Mouse (Mus musculus): ENCODE results near the gene Serpinb11.

The Serpinb11 gene

DNA sequence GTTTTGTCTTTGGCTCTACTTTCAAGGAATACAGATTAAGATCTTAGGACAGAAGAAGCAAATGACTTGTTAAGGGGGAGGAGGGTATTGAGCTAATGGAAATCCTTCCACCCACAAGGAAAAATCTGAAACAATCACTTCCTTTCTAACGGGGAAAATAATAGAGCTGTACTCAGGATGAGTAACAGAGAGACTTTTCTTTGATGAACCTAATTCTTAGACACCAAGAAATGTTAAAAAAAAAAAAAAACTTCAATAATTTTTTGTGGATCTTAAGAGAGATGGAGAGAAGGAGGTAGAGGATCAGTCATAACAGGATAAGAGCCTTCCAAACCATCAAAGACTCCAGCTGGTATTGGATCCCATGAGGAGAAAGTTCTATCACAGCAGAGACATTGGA is at the start of gene Serpinb11:
Gene Serpinb11 (plus strand): TSS at position 301 of the 400 bp plus-strand sequence.
- POLR2A ChIA-PET, result interaction anchor here in 1 of 4 experiments (0.6 kb wide), 1 partner anchor 234 kb away, joined by 3 read pairs; no protein-coding TSS in a partner anchor

GRCm38 (mm10) chr1:107345979-107346378 is 15.0 kb upstream of the Serpinb11 start:
- ChIA-PET POLR2A (no interaction called here), CTCF (no interaction called here)

More for the DNA sequence above, at the start of gene Serpinb11:
- CTCF ChIA-PET, result no interaction called here

- ChIA-PET CTCF (no interaction called here), POLR2A (no interaction called here)
Observed at GRCm38 (mm10) chr1:107346788-107347187, 14.2 kb upstream of the Serpinb11 start.

DNA sequence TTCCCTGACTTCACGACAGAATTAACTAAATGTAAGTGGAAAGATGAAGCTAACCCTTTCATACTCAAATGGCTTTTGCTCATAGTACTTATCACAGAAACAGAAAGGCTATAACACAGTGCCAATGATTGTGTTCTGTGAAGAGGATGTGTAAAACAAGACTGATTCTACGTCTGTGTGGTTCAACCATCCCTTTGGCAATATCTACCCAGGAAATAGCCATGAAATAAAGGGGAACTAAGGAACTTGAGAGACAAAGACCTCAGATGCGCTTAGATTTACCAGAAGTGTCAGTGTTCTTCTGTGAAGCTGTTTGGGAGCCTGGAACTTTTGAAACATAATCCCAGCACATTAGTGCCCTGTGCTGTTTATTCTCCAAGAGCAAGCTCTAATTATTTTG is 10.6 kb upstream of the Serpinb11 start:
- ChIA-PET POLR2A (no interaction called here), CTCF (no interaction called here)

- ChIA-PET CTCF (no interaction called here), POLR2A (no interaction called here)
Observed at GRCm38 (mm10) chr1:107351115-107351514, 9.9 kb upstream of the Serpinb11 start.

DNA sequence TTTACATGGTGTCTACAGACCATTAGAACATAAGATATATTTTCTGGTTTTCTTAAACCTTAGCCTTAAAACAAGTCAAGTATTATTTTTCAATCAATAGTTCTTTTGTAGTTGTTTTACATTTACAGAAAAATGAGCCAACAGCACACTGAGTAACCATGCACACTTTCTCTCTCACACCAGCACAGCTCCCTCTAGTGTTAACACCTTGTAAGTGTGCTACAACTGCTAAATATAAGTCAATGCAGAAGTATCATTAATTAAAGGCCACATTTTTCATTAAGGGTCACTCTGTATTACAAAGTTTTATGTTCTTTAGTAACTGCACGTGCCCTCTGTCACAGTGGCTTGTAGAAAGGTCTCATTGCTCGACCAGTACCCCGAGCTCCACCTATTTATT is 8.0 kb upstream of the Serpinb11 start:
- CTCF ChIA-PET, result interaction anchor here (0.5 to 1.3 kb wide), 6 partner anchors 9 to 451 kb away, joined by 3 to 4 read pairs (median 3); no protein-coding TSS in a partner anchor
- POLR2A ChIA-PET, result no interaction called here

DNA sequence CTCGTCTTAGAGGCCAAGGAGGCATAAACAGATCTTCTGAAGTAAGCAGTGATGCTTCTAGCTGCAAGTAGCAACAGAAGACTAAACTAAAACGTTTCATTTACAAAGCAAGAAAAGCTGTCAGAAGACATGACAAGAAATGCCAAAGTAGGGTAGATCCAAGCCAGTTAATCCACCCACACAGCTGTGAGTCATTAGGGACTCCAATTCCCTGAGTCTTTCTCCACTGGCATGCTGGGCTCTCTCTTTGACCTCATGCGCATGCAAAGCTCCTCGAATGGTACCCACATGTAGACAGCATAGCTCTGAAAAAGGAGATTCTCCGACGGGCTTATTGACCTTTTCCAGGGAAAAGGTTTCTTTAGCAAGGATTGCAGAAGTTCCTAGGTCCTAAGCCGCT is 5.0 kb downstream of the Serpinb11 start:
- POLR2A ChIA-PET, result no interaction called here
- CTCF ChIA-PET, result interaction anchor here in 1 of 4 experiments (1.0 kb wide), 1 partner anchor 13 kb away, joined by 3 read pairs; no protein-coding TSS in a partner anchor

- POLR2A ChIA-PET, result no interaction called here
- CTCF ChIA-PET, result no interaction called here
Observed at GRCm38 (mm10) chr1:107368944-107369343, 7.9 kb downstream of the Serpinb11 start.

GRCm38 (mm10) chr1:107376952-107377351 is 16.0 kb downstream of the Serpinb11 start:
- ChIA-PET CTCF (no interaction called here), POLR2A (no interaction called here)

- ChIA-PET CTCF (no interaction called here), POLR2A (no interaction called here)
Observed at GRCm38 (mm10) chr1:107378368-107378767, 17.4 kb downstream of the Serpinb11 start.

DNA sequence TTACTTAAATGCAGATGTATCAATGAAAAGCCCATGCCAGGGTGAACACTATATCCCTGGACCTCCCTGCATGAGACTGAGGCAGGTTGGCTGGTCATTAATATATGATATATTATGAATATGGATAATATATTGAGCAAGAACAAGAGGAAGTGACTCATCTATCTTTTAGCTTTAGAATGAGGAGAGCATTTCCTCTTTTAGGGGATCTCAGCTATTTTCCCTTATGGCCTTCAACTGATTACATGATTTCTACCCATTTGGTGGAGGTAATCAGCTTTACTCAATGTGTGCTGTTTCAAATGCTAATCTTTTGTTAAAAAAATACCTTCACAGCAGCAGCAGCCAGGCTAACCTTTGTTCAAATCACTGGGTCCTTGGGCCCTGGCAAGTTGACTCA is 20.5 kb downstream of the Serpinb11 start:
- POLR2A ChIA-PET, result no interaction called here
- CTCF ChIA-PET, result no interaction called here

GRCm38 (mm10) chr1:107382404-107382803 is 21.4 kb downstream of the Serpinb11 start:
- POLR2A ChIA-PET, result no interaction called here
- CTCF ChIA-PET, result no interaction called here

DNA sequence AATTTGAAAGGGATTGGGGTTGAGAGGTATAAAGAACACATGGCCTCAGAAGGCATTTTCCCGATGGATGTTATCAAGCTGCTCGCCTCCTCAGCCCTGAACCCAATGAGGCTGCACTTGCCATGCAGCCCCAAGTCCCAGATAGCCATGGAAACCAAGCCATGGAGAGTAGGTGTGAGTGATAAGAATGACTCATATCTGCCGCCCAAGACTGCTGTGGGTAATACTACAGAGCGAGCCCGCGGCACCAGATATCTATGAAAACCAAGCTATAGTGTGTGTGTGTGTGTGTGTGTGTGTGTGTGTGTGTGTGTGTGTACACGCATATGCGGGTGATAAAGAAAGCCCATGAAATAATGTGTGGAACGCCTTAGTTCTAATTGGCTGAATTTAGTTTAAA is 23.5 kb downstream of the Serpinb11 start:
- POLR2A ChIA-PET, result no interaction called here

GRCm38 (mm10) chr1:107389753-107390152 is 28.8 kb downstream of the Serpinb11 start:
- CTCF ChIA-PET, result no interaction called here
- POLR2A ChIA-PET, result no interaction called here

More for the DNA sequence above, 23.5 kb downstream of the Serpinb11 start:
- CTCF ChIA-PET, result no interaction called here

DNA sequence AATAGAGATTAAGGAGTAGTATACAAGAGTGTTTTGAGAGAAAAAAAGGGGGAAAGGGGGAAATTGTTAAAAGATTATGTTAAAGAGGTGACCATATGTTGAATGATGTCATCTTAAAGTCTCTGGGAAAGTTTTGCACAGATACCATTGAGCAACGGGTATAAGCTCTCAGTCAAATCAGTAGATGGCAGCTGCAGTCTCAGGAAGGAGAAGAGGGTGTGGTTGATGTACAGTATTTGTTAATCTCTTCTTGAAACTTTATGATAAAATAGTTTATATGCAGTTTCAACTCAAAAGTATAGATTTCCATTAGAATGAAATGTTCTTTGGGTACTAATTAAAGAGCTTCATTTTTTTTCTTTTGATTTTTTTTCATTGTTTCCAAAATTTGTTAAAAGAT is 36.5 kb downstream of the Serpinb11 start:
- CTCF ChIA-PET, result interaction anchor here in 1 of 4 experiments (0.6 kb wide), 1 partner anchor 16 kb away, joined by 3 read pairs; no protein-coding TSS in a partner anchor

DNA sequence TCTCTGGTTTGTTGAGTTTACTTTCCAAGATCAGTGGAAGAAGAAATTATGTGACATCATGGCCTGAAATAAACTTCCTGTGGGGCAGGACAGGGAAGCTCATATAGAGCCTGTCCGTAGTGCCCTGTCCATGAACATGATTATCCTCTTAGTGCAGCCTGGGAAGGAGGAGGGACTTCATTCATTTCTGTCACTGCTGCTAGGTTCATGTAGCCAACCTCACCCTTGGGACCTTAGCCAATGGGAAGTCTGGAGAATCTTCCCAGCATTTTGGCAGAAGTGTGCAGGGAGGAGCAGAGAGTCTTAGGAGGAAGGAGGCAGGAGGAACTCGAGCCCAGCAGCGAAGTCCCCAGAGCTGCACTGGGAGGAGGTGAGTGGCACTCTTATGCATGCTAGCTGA is 38.4 kb downstream of the Serpinb11 start, which contains the start of gene Serpinb7:
Gene Serpinb7 (plus strand): TSS at position 301 of the 400 bp plus-strand sequence.
- POLR2A ChIA-PET, result no interaction called here
- CTCF ChIA-PET, result no interaction called here

More for the DNA sequence above, 36.5 kb downstream of the Serpinb11 start:
- POLR2A ChIA-PET, result no interaction called here

- ChIA-PET CTCF (no interaction called here), POLR2A (no interaction called here)
Observed at GRCm38 (mm10) chr1:107402082-107402481, 41.1 kb downstream of the Serpinb11 start.

GRCm38 (mm10) chr1:107414650-107415049 is 53.7 kb downstream of the Serpinb11 start:
- ChIA-PET CTCF (no interaction called here), POLR2A (no interaction called here)

GRCm38 (mm10) chr1:107422487-107422886 is 61.5 kb downstream of the Serpinb11 start:
- CTCF ChIA-PET, result no interaction called here

More at GRCm38 (mm10) chr1:107422487-107422886, 61.5 kb downstream of the Serpinb11 start:
- POLR2A ChIA-PET, result no interaction called here
